Mouse (Mus musculus): Measurements from ENCODE around the gene Ttc17.

DNA sequence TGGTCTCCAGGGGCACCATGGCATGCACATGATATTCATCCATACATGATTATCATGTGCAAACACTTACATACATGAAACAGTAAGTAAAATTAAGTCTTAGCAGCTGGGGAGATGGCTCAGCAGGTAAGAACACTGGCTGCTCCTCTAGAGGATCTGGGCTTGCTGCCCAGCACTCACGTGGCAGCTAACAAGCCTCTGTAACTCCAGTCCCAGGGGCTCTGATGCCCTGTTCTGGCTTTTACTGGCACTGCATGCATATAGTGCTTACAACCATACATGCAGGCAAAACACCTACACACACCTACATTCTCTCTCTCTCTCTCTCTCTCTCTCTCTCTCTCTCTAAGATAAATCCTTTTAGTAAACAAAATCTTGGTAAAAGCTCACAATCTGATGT lies 65.7 kb downstream of the Ttc17 start:
- no peak for TF ChIP-seq POLR2A (IDR thresholded peaks at IDR 0.05; ENCODE audit: low read depth, low read length)
- no peak for TF ChIP-seq CTCF (conservative IDR thresholded peaks at IDR 0.05; ENCODE audit: insufficient read depth, insufficient read length, low read depth, low read length)

All from kidney, adult 2 months (tissue).